Mouse (Mus musculus): Measurements from ENCODE around the gene Rnf220.

Gene Rnf220

DNA sequence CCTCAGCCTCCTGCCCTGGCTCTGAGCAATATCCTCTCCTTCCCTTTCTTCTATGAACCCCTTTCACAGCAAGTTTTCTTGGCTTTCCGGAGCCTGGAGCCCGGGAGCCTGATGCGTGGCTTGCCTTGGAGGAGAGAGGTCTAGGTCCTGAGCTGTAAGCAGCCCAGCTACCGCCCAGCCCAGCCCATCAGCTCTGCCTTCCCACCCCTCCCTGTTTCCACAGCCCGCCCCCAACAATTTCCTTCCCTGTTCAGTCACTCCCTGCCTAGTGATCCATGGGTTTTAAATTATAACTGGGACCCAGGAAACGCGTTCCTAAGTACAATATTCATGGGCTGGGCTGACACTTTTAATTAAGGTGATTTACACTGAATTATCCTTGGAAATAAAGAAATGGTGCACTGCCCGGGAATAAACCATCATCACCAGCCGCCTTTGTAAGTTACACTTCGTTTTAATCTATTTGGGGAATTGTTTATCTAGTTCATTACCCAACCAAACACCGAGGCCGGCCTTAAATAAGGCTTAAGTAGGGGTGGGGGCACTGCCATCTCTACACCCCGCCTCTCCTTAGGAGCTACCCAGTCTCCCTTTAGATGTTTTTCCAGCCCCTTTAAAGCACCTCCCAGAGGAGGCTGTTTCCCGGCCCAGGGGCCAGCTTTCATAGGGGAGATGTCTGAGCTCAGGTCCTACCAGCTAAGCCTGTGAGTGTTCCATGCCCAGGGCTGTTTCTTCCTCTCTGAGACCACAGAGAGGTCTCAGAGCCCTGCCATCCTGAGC is 194.6 kb downstream of the Rnf220 start:
- no peak for DNase-seq (ENCODE audit: low spot score)

DNA sequence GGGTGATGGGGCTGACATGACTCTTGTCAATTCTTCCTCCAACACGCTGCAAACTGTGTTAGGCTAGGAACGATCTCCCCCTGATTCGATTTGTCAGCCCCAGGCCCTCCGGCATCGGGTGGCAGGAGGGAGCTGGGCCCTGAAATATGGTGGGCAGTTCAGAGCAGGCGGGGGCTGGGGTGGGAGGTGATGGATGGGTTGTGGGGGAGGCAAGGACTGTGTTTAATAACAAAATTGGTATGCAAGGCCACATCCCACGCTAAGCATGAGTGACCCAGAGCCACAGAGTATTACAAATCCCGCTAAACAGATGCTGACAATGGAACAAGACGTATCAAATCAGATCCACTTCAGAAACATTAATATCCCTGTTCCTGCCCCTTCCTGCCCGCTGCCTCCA is 196.9 kb downstream of the Rnf220 start:
- no peak for DNase-seq (ENCODE audit: low spot score)

DNA sequence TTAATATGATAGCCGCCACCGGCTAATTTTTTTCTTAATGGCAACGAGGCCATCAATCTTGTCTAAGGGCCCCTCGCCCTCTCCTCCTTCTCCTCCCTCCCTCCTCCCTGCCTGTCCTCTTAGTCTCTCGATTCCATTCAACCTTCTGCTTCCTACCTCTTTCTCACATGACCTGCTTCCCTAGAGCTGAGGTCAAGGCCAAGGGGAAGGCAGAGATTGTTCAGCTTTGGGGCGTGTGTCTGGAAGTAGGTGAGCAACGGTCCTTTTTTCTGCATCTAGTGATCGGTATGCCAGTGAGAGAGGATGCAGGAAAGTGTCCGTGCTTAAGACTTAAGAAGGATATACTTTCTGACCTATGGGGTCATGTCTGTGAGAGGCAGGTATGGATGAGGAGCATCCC is 199.0 kb downstream of the Rnf220 start:
- no peak for DNase-seq (ENCODE audit: low spot score)

DNA sequence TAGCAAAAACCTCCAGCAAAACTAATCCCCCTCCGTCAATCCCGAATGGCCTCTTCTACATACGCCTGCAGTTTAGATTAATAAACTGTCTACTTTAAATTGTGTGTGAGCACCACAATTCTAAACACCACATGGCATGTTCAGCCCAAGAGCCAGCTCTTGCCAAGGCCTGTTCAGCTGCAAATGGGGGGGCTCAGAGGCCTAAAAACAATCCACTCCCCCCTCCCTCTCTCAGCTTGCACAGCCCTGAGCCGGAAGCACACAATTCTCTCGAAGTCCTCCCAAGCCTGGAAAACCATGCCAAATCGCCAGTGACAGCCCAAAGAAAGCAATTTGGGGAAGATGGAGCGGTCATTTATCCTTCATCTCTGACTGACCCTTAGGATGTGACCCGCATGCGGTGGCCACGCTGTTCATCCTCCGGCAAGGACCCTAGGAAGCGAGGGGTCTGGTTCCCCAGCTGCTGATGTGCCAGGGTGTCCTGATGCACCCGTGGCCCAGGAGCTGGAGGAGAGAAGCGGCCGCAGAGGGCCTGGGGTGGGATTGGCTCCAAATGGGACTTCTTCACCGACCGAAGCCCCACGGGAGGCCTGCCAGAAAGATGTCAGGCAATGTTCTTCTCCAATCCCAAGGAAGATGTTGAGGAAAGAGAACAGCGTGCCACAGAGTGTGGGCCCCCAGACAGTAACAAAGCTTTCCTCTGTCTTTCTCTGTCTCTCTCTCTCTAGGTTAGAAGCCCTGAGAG is 199.8 kb downstream of the Rnf220 start:
- no peak for DNase-seq (ENCODE audit: low spot score)

DNA sequence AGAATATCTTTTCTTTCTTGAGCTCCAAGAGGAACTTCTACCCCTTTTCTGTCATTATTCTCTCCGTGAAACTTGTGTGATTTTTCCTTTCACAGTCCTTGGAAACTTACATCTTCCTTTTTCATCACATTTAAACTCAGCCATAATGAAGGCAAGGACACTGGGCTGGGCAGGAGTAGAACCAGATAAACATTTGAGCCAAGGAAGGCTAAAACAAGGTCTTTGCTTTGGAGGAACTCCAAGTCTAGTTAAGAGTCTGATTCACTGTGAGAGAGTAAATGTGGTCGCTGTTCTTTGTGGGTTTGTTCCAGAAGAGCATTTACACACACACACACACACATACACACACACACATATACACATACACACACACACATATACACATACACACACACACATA is 205.2 kb downstream of the Rnf220 start:
- no peak for DNase-seq (ENCODE audit: low spot score)

DNA sequence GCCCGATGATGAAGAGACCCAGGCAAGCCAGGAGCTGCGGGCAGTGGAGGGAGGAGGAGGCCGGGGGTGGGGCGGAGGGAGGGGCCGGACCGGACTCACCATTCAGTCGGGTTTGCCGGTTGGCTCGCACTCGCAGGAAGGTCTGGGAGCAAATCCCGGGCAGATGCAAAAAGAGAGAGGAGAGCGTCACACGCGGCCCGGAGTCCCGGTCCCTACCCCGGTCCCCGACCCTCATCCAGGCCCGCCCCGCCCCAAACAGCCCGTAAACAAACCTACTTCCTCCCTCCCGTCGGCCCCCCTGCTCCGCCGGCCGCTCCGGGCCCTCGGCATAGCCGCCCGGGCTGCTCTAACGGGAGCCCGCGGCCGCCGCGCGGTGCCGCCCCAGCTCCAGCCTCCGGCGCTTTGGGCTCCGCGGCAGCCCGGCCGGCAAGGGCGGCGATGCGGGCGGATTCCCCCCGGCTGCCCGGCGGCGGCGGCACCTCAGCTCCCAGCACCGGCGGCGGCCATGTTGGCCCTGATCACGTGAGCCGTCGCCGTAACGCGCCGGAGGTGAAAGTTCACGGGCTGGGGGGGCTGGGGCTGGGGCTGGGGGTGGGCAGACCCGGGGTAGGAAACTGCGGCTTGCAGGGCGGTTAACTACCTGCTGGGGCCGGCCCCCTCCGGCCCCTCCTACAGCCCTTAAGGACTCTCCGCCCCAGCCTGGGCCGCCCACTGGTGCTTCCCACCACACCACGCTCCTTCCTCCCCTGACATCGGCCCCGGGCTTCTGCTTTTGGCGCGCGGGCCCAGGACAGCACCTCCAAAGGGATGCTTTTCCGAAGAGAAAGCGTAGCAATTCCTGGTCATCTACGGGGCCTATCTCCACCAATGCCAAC is 207.7 kb downstream of the Rnf220 start:
- peak; percentile 81 for DNase-seq (ENCODE audit: low spot score)

DNA sequence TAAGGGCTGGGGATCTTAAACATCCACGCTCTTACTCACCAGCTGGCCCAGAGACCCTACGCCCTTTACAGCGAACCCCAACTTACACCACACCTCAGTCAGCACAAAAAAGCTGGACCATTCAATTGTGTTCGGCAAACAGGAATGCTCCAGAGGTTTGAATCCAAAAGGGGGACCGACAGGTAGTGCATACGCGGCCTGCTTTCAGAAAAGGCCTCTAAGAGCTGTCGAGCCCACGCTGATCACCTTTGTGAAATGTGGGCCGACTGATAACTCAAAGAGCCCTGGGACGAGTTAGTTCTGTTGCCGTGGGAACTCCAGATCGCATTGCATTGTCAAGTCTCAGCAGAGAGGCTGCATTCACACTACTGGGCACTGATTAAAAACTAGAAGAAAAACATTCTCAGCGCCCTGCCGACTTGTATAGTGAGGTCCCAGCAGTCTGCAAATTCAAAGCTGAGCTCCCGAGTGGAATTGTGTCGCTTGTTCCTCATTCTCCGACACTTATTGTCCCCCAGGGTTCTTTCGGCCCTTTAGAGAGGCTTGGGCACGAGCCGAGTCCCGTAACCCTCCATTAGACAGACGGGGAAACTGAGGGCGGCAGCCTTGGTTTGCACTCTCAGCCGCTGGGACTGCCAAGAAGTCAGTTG is 208.4 kb downstream of the Rnf220 start:
- DNase-seq (ENCODE audit: low spot score): no peak

DNA sequence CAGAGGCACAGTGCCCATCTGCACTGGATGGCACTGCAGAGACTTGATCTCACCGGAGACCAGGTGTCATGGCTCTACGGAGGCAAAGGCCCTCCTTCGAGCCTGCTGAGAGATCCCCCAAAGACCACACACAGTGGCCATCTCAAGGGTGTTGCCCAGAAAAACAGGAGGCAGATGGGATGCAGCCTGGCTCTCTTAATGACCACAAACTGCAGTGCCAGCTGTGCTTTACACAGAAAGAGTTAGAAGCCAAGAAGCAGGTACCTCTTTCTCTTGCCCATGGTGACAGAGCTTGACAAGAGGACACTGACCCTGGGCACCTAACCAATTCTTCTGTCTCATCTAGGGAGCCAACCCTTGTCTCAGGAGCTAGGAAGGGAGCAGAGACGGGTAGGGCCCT is 212.5 kb downstream of the Rnf220 start:
- no peak for DNase-seq (ENCODE audit: low spot score)

DNA sequence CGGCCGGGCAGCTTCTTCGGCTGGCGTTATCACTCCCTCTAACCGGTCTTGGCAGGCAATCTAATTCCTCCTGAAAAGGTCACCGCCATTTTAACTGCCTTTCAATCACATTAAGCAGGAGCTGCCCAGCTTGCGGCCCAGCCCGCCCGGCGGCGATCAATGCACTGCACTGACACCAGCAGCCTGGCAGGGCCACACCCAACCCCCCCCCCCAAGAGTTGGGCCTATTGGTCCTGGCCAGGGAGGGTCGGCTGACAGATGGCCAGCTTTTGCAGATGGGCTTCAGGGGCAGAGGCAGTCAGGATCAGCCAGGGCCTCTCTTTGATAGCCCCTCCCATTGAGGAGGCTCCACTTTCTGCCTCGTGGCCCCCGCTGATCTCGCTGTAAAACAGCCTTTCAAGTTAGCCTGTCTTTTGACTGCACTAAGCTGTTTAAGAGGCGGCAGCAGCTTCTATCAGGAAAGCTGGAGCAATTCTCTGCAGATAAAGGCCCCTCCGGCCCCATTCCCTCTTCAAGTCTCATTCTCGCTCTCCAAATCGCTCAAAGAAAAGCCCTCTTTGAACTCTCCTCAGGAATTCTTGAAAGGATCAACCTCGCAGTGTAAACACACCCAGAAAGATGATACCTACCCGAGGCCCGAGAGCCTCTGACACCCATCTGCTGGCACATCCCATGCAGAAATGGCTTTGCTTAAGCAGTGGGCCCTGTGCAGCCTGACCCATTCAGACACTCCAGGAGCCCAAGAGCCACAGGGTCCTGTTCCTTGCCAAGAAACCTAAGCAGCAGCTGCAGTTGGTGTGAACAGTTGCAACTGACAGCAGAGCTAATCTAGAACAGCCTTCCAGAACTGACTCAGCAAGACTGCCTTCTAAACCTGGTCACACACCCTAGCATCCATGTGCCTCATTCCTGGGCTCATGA is 213.3 kb downstream of the Rnf220 start:
- DNase-seq (ENCODE audit: low spot score): no peak

DNA sequence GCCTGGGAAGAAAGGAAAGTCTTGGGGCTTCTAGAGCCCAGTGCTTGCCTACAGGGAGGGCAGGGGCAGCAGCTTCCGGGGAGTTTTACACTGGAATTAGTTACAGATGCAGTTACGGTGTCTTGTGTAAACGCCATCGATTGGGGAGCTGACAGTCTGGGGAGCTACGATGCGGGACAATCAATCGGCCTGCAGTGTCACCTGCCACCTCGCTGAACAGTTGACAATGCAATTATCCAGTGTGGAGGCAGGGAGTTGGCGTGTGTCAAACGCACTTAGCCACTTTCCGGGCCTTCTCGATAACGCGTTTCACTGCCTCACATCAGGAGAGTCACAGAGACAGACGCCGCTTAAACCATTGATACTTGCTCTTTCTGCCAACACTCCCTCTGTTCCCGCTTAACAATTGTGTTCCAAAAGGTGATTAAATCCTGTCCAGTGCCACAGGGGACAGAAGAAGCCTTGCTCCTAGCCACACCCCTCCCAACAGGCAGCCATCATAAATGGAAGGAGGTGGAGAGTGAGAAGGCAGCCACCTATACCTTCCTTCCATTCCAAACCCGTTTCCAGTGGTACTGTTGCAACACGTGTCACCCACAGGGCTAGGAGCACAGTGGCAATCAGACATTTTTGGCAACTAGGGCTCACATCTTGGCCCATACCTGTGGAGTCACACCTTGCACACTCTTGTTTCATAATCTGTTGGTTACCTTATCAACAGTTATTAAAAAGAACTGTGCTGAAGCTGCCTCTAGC is 215.6 kb downstream of the Rnf220 start:
- DNase-seq (ENCODE audit: low spot score): no peak

DNA sequence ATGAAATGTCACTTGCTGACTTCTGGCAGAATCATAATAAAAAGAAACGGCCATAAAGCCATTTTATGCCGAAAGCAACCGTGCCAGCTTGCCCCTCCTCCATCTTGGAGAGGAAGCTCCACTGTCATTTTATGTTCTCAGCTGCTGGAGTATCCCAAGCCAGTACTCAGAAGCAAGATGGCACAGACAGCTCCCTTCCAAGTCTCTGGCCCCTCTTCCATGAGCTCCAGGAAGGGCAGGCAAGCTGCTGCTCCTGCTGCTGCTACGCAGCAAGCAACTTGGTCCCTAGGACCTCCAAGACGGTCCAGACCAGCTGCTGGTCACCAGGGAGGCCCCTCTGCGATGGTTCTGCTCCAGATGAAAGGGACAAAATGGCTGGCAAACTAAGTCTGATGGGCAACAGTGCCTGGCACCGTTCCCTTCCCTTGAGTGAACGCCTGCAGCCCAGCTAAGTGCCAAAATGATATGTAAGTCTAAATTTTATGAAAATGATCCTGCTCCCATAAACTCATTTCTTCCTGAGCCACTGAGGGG is 216.4 kb downstream of the Rnf220 start:
- DNase-seq (ENCODE audit: low spot score): no peak

DNA sequence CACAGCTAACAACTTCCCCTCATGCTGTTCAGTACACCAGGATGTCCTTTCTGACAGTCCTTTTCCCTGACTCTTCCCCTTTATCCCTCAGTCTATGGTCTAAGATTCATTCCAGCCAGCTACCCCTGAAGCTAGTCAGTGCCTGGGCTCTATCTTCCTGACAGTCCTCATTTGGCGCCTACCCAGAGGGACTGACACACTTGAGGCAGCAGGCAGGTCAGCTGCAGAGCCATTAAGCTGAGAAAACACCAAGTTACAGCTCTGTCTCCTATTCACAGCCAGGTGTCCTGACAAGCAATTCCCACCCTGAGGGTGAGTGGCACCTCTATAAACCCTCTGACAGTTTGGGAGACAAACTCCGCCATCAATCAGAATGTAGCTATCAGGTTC is 217.6 kb downstream of the Rnf220 start:
- no peak for DNase-seq (ENCODE audit: low spot score)

DNA sequence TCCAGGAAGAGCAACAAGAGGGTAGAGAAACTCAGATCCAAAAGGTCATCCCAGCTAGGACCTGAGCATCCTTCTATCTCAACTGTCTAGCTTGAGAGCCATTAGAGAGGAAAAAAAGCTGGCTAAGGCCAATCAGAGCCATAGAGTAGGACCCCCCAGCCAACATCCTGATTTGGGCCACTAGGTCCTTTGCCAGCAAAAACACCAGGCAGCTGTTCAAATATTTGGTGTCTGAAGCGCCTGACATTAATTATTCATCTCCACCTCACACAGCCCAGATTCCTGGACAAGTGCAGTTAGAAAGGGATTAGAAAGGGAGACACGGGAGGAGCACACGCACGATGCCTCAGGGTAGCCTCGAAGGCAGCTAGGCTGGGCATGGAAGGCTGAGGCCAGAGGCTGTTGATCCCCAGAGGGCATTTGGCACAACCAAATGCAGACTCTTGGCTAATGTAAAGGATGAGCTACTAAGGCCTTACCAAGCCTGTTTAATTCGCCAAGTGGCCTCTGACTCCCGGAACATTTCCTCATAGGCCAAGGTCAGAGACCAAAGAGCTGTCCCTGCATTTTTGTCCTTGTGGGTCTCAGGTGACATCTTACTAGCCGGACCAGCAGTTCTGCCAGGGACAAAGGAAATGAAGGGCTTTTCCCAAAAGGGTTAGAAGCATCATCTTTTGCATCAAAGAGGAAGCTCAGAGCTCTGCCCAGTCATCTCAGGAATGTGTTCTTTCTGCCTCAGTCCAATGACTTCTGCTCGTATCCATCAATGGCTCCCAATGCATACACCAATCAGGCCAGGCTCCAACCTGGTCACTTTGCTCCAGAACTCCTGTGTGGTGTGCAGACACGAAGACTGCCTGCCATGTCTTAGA is 218.2 kb downstream of the Rnf220 start:
- DNase-seq (ENCODE audit: low spot score): no peak

DNA sequence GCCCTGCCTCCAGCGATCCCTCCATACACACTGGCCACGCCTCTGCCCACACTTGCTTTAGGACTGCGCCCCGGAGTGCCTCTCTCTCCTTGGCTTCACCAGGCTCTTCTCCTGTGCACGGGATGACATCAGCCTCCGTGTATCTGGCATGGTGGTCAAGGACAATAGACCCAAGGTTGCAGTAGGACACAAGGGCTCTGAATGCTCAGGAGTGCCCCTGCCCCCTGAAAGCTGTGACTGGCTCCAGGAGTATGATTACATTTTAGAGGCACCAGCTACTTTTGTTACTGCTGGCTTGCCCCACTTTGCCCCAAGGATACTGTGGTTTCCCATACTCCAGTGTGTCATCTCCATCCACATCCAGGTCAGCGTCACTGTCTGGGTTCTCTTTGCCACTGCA is 219.2 kb downstream of the Rnf220 start:
- no peak for DNase-seq (ENCODE audit: low spot score)

DNA sequence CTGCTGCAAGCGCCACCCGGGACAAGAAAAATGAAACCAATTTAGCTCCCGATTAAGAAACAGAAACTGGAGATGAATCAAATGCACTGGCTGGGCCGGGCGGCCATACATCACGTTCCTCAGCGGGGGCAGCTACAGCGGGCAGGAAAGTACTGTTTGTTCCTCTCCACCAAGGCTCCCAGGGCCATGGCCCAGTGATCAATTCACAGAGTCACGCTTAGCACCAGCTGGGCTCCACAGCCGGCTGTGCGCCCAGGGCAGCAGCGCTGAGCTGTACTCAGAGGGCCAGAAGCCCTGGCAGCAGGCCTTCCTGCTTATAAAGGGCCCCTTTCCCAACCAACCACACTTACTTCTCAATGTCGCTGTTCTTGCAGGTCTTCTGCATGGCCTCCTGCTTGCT is 219.8 kb downstream of the Rnf220 start:
- peak; percentile 31 for DNase-seq (ENCODE audit: low spot score)

DNA sequence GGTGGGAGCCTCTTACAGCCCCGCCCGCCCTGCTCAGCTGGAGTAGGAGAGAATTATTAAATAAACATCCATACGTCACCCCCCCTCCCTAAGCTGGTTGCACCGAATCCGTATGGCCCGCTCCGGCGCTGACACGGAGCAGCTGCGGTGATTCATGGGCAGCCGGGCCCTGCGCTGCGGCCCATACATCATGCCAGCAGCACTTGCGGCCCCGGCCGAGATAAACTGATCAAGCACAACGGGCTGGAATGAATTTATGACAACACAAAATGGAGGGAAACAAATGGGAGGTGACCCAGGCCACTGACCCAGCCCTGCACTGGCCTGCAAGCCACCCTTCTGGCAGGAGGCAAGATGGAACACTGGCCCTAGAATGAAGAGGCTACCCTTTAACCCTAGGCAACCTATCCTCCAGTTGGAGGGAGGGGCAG is 220.6 kb downstream of the Rnf220 start:
- DNase-seq (ENCODE audit: low spot score): no peak

DNA sequence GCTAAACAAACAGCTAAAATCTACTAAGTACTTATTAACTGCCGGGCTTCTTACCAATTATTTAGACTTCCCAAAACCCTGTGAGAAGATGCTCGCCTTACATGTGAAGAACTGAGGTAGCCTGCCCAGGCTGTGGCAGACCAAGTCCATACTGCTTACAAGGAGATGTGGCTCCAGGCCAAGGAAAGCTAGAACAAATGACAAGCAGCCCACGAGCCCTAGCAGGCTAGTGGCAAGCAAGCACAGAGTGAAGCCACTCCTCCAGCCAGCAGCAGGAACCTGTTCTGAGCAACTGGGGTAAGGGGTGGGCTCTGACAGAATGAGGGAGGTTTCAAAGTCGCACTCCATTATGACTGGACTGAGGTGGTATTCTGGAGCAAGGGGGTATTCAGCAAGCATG is 222.1 kb downstream of the Rnf220 start:
- DNase-seq (ENCODE audit: low spot score): no peak

DNA sequence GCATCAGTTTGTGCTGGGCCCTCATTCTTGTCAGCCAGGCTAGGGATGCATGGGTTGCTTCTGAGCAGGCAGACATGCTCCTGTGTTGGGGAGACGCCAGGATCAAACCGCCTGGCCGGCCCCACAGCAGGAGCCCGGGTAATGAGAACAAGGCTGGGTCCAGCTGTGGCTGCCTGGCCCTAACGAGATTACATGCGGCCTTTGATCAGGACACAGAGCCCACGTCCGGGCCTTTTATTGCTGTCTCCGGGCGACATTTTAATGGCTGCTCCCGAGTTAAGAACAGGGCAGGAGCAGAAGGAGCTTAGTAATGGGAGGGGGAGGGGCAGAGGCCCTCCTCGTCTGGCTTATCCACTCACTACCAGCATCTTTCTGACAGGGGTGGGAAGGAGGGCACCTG is 224.4 kb downstream of the Rnf220 start:
- no peak for DNase-seq (ENCODE audit: low spot score)

DNA sequence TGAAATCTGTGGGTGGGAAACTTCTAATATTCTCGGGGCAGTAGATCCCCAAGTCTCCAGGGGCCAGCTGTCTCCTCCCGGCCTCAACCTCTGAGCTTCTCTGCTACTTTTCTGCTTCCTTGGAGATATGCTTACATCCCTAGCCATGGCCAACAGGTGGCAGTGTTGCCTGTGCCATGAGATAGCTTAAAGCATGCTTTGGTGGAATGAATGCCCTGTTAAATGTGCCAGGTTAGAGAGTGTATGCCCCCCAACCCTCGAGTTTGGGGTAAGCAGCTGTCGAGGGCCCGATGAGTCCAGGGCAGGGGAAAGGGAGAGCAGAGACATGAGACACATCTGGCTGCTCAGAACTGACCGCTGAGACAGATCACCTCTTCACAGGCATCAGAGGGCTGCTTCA is 226.6 kb downstream of the Rnf220 start:
- peak; percentile 71 for DNase-seq (ENCODE audit: low spot score)

Data from ovary, postnatal 36 days (tissue).